Mouse (Mus musculus) spleen, adult 2 months (tissue): ENCODE measurements around the gene Gfer.

Experiments
- CTCF ChIP-seq: fragments of 200-500 bp; IDR thresholded peaks from 2 replicates; pipeline ENCODE4 v1.5.1; 2011; ENCODE audit warnings: mild to moderate bottlenecking, inconsistent platforms; ENCODE audit not compliant: insufficient read depth, insufficient read length, insufficient replicate concordance; ENCODE audit errors: extremely low read depth
- POLR2A ChIP-seq: fragments of 200-500 bp; IDR thresholded peaks from 2 replicates; pipeline ENCODE4 v1.6.1; 2011; ENCODE audit warnings: low read depth, low read length, inconsistent platforms

- TF ChIP-seq CTCF (no peak), POLR2A (no peak)
Observed at GRCm38 (mm10) chr17:24692385-24692784, 3.6 kb downstream of the Gfer start.
